Mouse (Mus musculus): ENCODE data around the gene Mark4. TPM values are rescaled to one million over a fixed set of nuclear protein-coding genes. Genes with fewer than 3 reads are reported as not detected.

Gene Mark4
- total RNA-seq, 2 experiments from 2014 or later, result 14.9 to 15.5 TPM

GRCm38 (mm10) chr7:19447689-19448088 is 10.9 kb downstream of the Mark4 start:
- intact Hi-C loops (cut with DNase I), result no loop called here
- no peak for DNase-seq

- intact Hi-C loops (cut with DNase I), result loop anchor here (5.0 kb wide), 1 partner anchor 72 kb away; the partner anchor contains the start of gene Nkpd1
These were observed 13.8 kb downstream of the Mark4 start for GRCm38 (mm10) chr7:19444801-19445200.

GRCm38 (mm10) chr7:19443344-19443743 is 15.3 kb downstream of the Mark4 start:
- peak; percentile 76 to 77 for DNase-seq
- intact Hi-C loops (cut with DNase I), result loop anchor here (5.0 kb wide), 1 partner anchor 74 kb away; the partner anchor contains the start of gene Nkpd1

More at GRCm38 (mm10) chr7:19444801-19445200, 13.8 kb downstream of the Mark4 start:
- DNase-seq, result no peak

DNA sequence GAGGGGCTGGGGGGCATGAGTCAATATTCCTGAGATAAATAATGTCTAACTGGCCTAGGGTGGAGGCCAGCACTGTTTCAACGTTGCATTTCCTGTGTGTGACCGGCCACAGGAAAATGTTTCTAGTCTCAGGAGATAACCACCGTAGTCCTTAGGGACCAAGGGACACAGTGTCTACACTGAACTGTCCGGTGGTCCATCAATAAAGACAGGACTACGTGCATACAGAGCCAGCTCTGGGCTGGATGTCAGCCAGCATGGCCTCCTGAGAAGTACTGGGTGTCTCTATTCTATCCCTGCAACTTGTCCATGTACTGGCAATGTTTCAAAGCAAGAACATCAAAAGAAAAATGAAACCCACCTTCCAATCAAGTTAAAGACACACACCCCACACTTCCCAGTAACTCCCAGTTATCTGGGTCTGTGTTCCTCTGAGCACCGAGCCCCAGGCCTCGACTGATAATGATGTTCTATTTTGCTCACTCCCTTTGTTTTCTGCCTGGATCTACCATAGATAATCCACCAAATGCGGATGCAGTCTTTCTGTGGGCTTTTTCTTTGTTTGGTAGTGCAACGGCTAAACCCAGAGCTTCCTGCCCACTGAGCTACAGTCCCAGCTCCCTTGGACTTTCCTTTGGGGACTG is 17.1 kb downstream of the Mark4 start:
- no peak for DNase-seq
- intact Hi-C loops (cut with DNase I), result loop anchor here (5.0 kb wide), 1 partner anchor 76 kb away; the partner anchor contains the start of gene Nkpd1

DNA sequence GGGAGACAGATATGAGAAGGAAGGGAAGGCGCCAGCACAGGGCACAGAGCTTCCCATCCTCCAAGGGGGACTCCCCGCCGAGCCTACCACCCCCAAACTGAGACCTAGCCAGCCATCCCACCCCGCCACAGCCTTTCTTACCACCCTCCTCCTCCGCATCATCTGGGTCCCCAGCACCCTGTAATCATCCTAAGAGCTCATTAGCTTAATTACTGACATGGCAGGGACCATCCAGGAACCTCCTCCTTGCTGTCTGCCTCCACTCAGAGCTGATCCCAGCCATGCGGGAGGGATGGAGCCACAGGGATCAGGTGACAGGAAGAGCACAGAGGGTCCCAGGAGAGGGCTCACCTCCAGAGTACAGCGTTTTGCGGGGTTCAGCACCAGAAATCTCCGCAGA is 21.6 kb downstream of the Mark4 start:
- no peak for DNase-seq
- intact Hi-C loops (cut with DNase I), result no loop called here

DNA sequence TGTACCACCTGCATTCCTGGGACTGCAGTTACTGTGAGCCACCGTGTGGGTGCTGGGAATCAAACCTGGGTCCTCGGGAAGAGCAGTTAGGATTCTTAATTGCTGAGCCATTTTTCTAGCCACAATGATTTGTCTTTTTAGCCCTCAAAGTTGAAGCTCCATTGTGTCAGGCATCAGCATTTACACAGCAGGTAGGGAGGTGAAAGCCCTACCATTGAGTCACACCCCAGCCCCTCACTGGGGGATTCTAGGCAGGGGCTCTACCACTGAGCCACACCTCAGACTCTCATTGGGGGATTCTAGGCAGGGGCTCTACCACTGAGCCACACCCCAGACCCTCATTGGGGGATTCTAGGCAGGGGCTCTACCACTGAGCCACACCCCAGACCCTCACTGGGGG is 22.3 kb downstream of the Mark4 start:
- intact Hi-C loops (cut with DNase I), result no loop called here

DNA sequence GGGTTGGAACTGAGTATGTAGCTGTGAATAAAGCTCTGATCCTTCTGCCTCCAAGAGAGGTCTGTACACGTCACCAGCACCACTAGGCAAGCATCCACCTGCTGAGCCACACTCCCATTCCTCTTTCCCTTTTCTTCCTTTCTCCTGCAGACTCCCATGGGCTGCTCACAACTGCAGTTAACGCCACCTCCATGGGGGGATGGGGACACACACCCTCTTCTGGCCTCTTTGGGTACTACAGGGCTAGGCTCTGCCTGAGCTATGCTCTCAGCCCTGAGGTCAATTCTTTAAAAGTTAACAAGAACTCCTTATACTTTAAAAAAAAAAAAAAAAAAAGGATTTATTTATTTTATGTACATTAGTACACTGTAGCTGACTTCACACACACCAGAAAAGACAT is 26.1 kb downstream of the Mark4 start:
- intact Hi-C loops (cut with DNase I), result no loop called here
- DNase-seq, result no peak

More for the DNA sequence above, 22.3 kb downstream of the Mark4 start:
- no peak for DNase-seq

DNA sequence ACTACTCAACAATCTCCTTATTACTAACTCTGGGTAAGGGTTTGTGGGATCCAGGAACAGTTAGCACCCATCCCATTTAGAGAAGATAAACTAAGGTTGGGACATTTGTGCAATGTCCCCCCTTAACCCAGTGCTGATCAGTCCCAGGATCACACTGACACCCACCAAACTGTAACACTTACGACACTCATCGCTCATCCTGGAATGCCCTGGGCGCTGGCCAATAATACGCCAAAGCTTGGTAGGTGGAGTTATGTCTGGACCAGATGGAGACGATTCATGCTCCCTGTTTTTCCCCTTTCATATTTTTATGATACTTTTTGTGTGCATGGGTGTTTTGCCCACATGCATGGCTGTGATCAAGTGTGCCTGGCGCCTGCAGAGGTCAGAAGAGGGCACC is 28.2 kb downstream of the Mark4 start:
- intact Hi-C loops (cut with DNase I), result no loop called here
- DNase-seq, result no peak

DNA sequence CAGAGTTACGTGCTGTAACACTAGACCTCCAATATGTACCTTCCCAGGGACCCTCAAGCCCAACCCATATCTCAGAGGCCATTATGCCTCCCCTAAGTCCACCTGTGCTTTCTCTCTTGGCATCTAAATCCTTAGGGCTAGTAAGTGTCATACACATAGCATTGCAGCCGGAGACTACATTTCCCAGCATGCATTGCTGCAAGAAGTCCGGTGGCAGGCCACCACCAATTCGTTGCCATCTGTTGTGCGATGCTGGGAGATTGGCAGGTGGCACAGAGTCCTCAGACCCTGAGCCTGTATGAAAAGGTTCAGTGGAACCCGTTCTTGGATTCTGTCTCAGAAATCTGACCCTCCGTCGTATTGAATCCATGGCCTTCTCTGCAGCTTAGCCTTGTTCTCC is 28.9 kb downstream of the Mark4 start:
- no peak for DNase-seq
- intact Hi-C loops (cut with DNase I), result no loop called here

- intact Hi-C loops (cut with DNase I), result no loop called here
- no peak for DNase-seq
These were observed 30.5 kb downstream of the Mark4 start for GRCm38 (mm10) chr7:19427999-19428650.

GRCm38 (mm10) chr7:19426888-19427287 is 31.7 kb downstream of the Mark4 start:
- intact Hi-C loops (cut with DNase I), result no loop called here
- DNase-seq, result no peak

GRCm38 (mm10) chr7:19426349-19426748 is 32.3 kb downstream of the Mark4 start:
- no peak for DNase-seq
- intact Hi-C loops (cut with DNase I), result no loop called here

DNA sequence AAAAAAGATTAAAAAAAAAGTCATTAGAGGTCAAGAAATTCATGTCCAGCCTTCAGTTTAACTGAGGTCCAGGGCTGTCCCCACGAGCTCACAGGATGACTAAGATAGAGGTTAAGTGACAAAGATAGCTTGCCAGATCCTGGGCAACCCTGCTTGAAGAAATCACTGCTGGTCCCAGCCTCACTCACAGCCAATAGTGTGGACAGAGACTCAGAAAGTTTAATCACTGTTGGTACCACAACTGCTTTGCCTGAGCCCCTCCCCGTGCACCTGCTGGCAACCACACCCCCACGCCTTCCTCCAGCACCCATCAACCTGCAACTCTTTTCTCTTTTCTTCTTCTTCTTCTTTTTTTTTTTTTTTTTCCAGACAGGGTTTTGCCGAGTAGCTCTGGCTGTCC is 34.6 kb downstream of the Mark4 start:
- peak in 1 of 2 experiments; percentile 39 for DNase-seq
- intact Hi-C loops (cut with DNase I), result no loop called here

DNA sequence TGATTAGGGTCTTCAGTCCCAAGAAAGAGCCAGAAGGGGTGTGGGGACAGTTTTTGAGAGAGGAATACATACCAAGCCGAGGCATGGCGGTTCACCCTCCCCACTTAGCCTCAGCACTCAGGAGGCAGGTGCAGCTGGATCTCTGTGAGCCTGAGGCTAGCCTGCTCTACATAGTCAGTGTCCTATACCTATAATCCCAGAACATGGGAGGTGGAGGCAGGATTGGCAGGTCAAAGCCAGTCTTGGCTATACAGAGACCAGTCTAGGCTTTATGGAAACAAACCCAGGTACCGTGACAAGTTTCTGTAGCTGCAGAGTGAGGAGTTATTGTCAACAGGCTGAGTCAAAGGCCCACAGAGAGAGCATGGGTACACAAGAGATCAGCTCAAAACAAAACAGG is 35.5 kb downstream of the Mark4 start:
- intact Hi-C loops (cut with DNase I), result no loop called here

GRCm38 (mm10) chr7:19420821-19421636 is 37.6 kb downstream of the Mark4 start:
- DNase-seq, result peak; percentile 64 to 75
- intact Hi-C loops (cut with DNase I), result no loop called here

More for the DNA sequence above, 35.5 kb downstream of the Mark4 start:
- peak in 1 of 2 experiments; percentile 47 for DNase-seq

GRCm38 (mm10) chr7:19420121-19420520 is 38.5 kb downstream of the Mark4 start:
- intact Hi-C loops (cut with DNase I), result no loop called here

GRCm38 (mm10) chr7:19416590-19416989 is 42.0 kb downstream of the Mark4 start:
- intact Hi-C loops (cut with DNase I), result no loop called here
- DNase-seq, result no peak

More at GRCm38 (mm10) chr7:19420121-19420520, 38.5 kb downstream of the Mark4 start:
- no peak for DNase-seq

GRCm38 (mm10) chr7:19413525-19413924 is 45.1 kb downstream of the Mark4 start:
- intact Hi-C loops (cut with DNase I), result no loop called here
- no peak for DNase-seq

GRCm38 (mm10) chr7:19411783-19412182 is 46.8 kb downstream of the Mark4 start:
- intact Hi-C loops (cut with DNase I), result no loop called here
- DNase-seq, result no peak

- peak; percentile 82 to 89 for DNase-seq
- intact Hi-C loops (cut with DNase I), result no loop called here
These were observed 47.8 kb downstream of the Mark4 start for GRCm38 (mm10) chr7:19410766-19411344.

DNA sequence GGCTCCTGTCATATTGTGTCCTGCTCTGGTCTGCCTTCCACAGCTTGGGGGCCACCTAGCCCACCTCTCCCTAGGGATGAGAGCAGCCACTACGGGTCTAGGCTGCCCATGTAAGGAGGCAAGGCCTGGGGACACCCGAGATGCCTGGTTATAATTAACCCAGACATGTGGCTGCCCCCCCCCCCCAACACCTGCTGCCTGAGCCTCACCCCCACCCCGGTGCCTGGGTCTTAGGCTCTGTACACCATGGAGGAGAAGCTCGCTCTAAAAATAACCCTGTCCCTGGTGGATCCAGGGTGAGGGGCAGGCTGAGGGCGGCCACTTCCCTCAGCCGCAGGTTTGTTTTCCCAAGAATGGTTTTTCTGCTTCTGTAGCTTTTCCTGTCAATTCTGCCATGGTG is 48.9 kb downstream of the Mark4 start:
- DNase-seq, result no peak
- intact Hi-C loops (cut with DNase I), result loop anchor here (5.0 kb wide), 1 partner anchor 108 kb away; the partner anchor contains the start of gene Nkpd1
